Mouse (Mus musculus) lung, adult 2 months (tissue): ENCODE data around the gene Pfdn4.

Source experiments
- CTCF ChIP-seq: fragments of 200-500 bp; IDR thresholded peaks from 2 replicates; pipeline ENCODE4 v1.5.1; 2011; ENCODE audit warnings: mild to moderate bottlenecking, low read length, control low read depth; ENCODE audit not compliant: insufficient read depth
- POLR2A ChIP-seq: fragments of 200-500 bp; IDR thresholded peaks from 2 replicates; pipeline ENCODE4 v1.6.1; 2011; ENCODE audit warnings: low read depth, mild to moderate bottlenecking, control low read depth, low read length, borderline replicate concordance; ENCODE audit errors: extremely low read depth

DNA sequence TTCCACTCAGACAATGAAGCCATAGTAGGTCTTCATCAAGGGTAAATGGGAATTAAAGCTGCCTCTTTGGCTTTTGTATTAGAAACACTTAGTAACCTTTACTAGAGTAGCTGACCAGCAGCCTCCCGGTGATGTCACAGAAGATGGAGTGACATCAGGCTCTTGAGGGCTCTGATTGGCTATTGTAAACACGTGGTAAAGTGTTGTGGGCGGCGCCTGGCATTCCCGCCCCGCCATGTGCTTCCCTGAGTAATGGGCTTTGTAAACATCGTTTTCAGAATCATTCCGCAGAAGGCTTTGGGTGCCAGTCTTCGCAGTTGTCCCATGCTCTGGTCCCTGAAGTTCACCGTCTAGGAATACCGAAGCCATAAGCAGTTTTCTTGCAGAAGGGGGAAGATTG lies 12.3 kb upstream of the Pfdn4 start:
- TF ChIP-seq CTCF (no peak), POLR2A (no peak)
